Mouse (Mus musculus) forebrain, embryonic 15.5 days (tissue): Measurements from ENCODE around the gene Tpm1. TPM values are rescaled to one million over a fixed set of nuclear protein-coding genes. Genes with fewer than 3 reads are reported as not detected.

Experiments used
- ATAC-seq: fragments of 200-750 bp; cut with Nextera tagmentation; replicated peaks from 2 replicates; pipeline ENCODE4 v1.8.0; 2017; ENCODE audit warnings: mild to moderate bottlenecking, moderate TSS enrichment, moderate library complexity
- H3K27ac ChIP-seq: fragments of 300-500 bp; sonication (generic); replicated peaks from 2 replicates; pipeline ENCODE4 v1.5.1; 2015; ENCODE audit warnings: mild to moderate bottlenecking, inconsistent platforms
- H3K27me3 ChIP-seq: fragments of 300-500 bp; sonication (generic); 2 replicates; pipeline ENCODE4 v1.6.1; 2015; ENCODE audit warnings: inconsistent platforms
- H3K36me3 ChIP-seq: fragments of 300-500 bp; sonication (generic); 2 replicates; pipeline ENCODE4 v1.6.1; 2015; ENCODE audit warnings: mild to moderate bottlenecking, inconsistent platforms
- H3K4me1 ChIP-seq: fragments of 300-500 bp; sonication (generic); 2 replicates; pipeline ENCODE4 v1.6.1; 2015; ENCODE audit warnings: inconsistent platforms
- H3K4me2 ChIP-seq: fragments of 300-500 bp; sonication (generic); replicated peaks from 2 replicates; pipeline ENCODE4 v1.6.1; 2015; ENCODE audit warnings: mild to moderate bottlenecking, inconsistent platforms
- H3K4me3 ChIP-seq: fragments of 300-500 bp; sonication (generic); 2 replicates; pipeline ENCODE4 v1.5.1; 2015; ENCODE audit warnings: mild to moderate bottlenecking, inconsistent platforms
- H3K9ac ChIP-seq: fragments of 300-500 bp; sonication (generic); replicated peaks from 2 replicates; pipeline ENCODE4 v1.6.1; 2015; ENCODE audit warnings: mild to moderate bottlenecking, inconsistent platforms
- H3K9me3 ChIP-seq: fragments of 300-500 bp; sonication (generic); 2 replicates; pipeline ENCODE4 v1.6.1; 2016; ENCODE audit warnings: inconsistent platforms
- WGBS: fragments of 180-500 bp; shearing (Covaris S2); methylation state at CpG from one replicate; pipeline ENCODE4 v1.1.7; 2015; ENCODE audit warnings: mixed read lengths; 5-methylcytosine and 5-hydroxymethylcytosine counted together
- polyA plus RNA-seq: library from polyadenylated mRNA; unstranded; fragments of >200 nt; fragmentation: Nextera tagmentation; extraction: Ambion mirVana; gene quantifications from 2 replicates; pipeline ENCODE4 v1.2.1, GENCODE M21; 2015

Gene Tpm1
- polyA plus RNA-seq, 1 experiment from 2014 or later, result 118 TPM

GRCm38 (mm10) chr9:67035957-67036451 lies 13.2 kb downstream of the Tpm1 start:
- no peaks in the 10 kb centered on the region for H3K27me3 ChIP-seq
- H3K4me1 ChIP-seq, result peaks cover 22% of the 10 kb centered on the region
- no peaks in the 10 kb centered on the region for H3K9me3 ChIP-seq
- no peak overlapping the region for H3K9ac ChIP-seq
- no peak overlapping the region for H3K4me3 ChIP-seq
- H3K27ac ChIP-seq, result peak overlapping the region; percentile 59
- no peak overlapping the region for H3K4me2 ChIP-seq
- ATAC-seq, result peak; percentile 53; the same call in 1 of the 2 replicates
- H3K36me3 ChIP-seq, result peaks cover 47% of the 10 kb centered on the region
- WGBS, result 75% methylated on average over 12 of the region's 12 CpGs

DNA sequence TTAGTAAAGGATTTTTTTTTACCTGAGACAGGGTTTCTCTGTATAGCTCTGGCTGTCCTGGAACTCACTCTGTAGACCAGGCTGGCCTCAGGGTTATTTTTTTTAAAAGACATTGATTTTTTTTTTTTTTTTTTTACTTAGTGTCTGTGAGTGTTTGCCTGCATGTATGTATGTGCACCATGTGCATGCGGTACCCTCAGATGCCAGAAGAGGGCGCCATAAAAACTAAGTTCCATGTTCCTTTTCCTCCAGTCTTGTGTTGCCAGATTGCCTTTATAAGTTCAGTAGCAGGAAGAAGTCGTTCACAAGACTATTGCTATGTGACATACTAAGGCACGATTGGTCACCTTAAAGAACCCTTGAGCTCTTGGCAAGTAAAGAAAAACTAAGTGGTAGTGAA lies 14.5 kb downstream of the Tpm1 start:
- WGBS, result 97% methylated on average over 4 of the region's 4 CpGs
- H3K9me3 ChIP-seq, result no peaks in the 10 kb centered on the region
- H3K36me3 ChIP-seq, result peaks cover 59% of the 10 kb centered on the region
- H3K4me2 ChIP-seq, result no peak overlapping the region
- H3K27ac ChIP-seq, result no peak overlapping the region
- no peak overlapping the region for H3K9ac ChIP-seq
- no peaks in the 10 kb centered on the region for H3K27me3 ChIP-seq
- no peak for ATAC-seq
- H3K4me3 ChIP-seq, result no peak overlapping the region
- peaks cover 10% of the 10 kb centered on the region for H3K4me1 ChIP-seq

DNA sequence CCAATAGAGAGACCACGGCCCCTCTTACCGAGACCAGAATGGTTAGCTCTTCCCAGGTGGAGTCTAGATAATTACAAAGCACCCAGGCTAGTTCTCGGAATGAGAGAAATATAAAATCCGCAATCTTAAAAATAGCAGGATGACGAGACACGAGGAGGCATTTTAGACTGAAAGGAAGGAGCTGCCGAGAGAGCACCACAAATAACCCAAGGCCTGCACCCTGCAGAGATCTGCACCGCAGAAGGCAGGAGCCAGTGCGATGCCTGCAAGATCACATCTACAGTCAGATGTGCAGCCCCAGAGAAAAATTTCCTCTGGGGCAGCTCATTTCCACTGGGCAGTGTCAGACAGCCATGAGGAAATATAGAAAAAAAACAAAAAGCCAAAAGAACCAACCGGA lies 16.2 kb downstream of the Tpm1 start:
- no peak overlapping the region for H3K27ac ChIP-seq
- no peak for ATAC-seq
- H3K9me3 ChIP-seq, result no peaks in the 10 kb centered on the region
- H3K36me3 ChIP-seq, result peaks cover 71% of the 10 kb centered on the region
- H3K9ac ChIP-seq, result no peak overlapping the region
- H3K4me3 ChIP-seq, result no peak overlapping the region
- H3K4me1 ChIP-seq, result peaks cover 6% of the 10 kb centered on the region
- H3K4me2 ChIP-seq, result no peak overlapping the region
- no peaks in the 10 kb centered on the region for H3K27me3 ChIP-seq
- WGBS, result 95% methylated on average over 10 of the region's 10 CpGs

DNA sequence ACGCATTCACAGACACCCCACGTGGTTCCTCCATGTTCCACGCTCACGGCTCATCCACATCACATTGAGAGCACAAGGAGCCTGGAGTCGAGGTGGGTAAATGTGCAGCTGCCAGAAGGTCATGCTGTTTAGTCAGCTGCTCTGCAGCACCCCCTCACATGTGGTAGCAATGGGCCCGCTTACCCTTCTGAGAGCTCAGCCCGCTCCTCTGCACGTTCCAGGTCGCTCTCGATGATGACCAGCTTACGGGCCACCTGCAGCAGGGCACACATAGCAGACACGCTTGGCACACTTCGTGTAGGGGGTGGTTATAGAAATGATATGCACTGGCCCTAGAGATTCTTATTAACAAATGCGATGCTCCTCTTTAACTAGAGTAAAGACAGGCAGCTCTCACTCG lies 16.6 kb downstream of the Tpm1 start:
- Histone ChIP-seq H3K27ac (no peak overlapping the region), H3K4me3 (no peak overlapping the region), H3K4me1 (peaks cover 6% of the 10 kb centered on the region), H3K36me3 (peaks cover 71% of the 10 kb centered on the region), H3K27me3 (no peaks in the 10 kb centered on the region), H3K9ac (no peak overlapping the region), H3K9me3 (no peaks in the 10 kb centered on the region), H3K4me2 (no peak overlapping the region)
- ATAC-seq, result no peak
- WGBS, result 95% methylated on average over 15 of the region's 15 CpGs

DNA sequence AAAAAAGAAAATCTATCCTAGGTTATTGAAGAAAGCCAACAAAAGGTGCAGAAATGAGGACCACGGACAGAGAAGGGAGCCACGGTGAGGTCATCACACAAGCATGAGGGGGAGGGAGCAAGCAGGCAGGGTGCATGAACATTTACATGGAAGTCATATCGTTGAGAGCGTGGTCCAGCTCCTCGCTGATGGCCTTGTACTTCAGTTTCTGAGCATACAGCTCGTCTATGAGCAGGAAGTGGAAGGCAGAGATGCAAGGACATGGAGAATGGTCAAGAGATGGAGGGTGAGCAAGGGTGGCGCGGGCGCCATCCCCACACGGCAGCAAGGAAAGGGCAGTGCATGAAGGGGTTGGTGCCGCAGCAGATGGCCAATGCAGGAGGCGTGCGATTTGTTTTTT lies 19.7 kb downstream of the Tpm1 start:
- ATAC-seq, result no peak

GRCm38 (mm10) chr9:67028929-67029328 lies 20.3 kb downstream of the Tpm1 start:
- Histone ChIP-seq H3K27me3 (no peaks in the 10 kb centered on the region), H3K4me2 (no peak overlapping the region), H3K9ac (no peak overlapping the region), H3K4me1 (no peaks in the 10 kb centered on the region), H3K4me3 (no peak overlapping the region), H3K27ac (no peak overlapping the region), H3K36me3 (peaks cover 54% of the 10 kb centered on the region), H3K9me3 (no peaks in the 10 kb centered on the region)
- 89% methylated on average over 4 of the region's 4 CpGs for WGBS
- ATAC-seq, result no peak

More for the DNA sequence above, 19.7 kb downstream of the Tpm1 start:
- Histone ChIP-seq H3K36me3 (peaks cover 60% of the 10 kb centered on the region), H3K9ac (no peak overlapping the region), H3K4me2 (no peak overlapping the region), H3K4me3 (no peak overlapping the region), H3K4me1 (no peaks in the 10 kb centered on the region), H3K27ac (no peak overlapping the region), H3K27me3 (no peaks in the 10 kb centered on the region), H3K9me3 (no peaks in the 10 kb centered on the region)
- 88% methylated on average over 13 of the region's 13 CpGs for WGBS

- ATAC-seq, result no peak
- Histone ChIP-seq H3K9me3 (no peaks in the 10 kb centered on the region), H3K4me2 (no peak overlapping the region), H3K27ac (no peak overlapping the region), H3K27me3 (no peaks in the 10 kb centered on the region), H3K36me3 (peaks cover 47% of the 10 kb centered on the region), H3K4me3 (no peak overlapping the region), H3K4me1 (no peaks in the 10 kb centered on the region), H3K9ac (no peak overlapping the region)
- 87% methylated on average over 12 of the region's 12 CpGs for WGBS
Observed at GRCm38 (mm10) chr9:67028133-67028724, 21.0 kb downstream of the Tpm1 start.

DNA sequence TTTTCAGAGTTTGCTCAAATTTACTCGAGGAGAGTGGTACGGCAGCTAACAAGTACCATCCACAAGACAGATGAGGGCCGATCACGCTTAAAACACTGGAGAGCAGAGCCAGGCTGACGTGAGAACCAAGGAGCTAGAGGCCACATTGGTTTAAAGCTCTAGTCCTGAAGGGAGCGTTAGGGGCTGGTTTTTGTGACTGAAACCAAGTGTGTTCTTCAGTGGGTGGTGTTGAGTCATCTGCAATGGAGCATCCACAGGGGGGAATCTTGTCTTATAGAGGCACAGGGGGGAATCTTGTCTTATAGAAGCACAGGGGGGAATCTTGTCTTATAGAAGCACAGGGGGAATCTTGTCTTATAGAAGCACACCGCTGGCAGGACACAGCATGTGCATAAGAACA lies 22.3 kb downstream of the Tpm1 start:
- Histone ChIP-seq H3K9ac (no peak overlapping the region), H3K4me3 (no peak overlapping the region), H3K27ac (no peak overlapping the region), H3K9me3 (no peaks in the 10 kb centered on the region), H3K27me3 (no peaks in the 10 kb centered on the region), H3K36me3 (peaks cover 34% of the 10 kb centered on the region), H3K4me2 (no peak overlapping the region), H3K4me1 (no peaks in the 10 kb centered on the region)
- ATAC-seq, result no peak
- 91% methylated on average over 7 of the region's 7 CpGs for WGBS

GRCm38 (mm10) chr9:67026061-67026460 lies 23.1 kb downstream of the Tpm1 start:
- Histone ChIP-seq H3K27me3 (no peaks in the 10 kb centered on the region), H3K4me1 (no peaks in the 10 kb centered on the region), H3K27ac (no peak overlapping the region), H3K4me3 (no peak overlapping the region), H3K9me3 (no peaks in the 10 kb centered on the region), H3K4me2 (no peak overlapping the region), H3K36me3 (peaks cover 29% of the 10 kb centered on the region), H3K9ac (no peak overlapping the region)
- 95% methylated on average over 7 of the region's 7 CpGs for WGBS
- ATAC-seq, result no peak

GRCm38 (mm10) chr9:67024889-67025692 lies 24.1 kb downstream of the Tpm1 start:
- H3K36me3 ChIP-seq, result peaks cover 21% of the 10 kb centered on the region
- 92% methylated on average over 17 of the region's 17 CpGs for WGBS

GRCm38 (mm10) chr9:67023371-67023770 lies 25.8 kb downstream of the Tpm1 start:
- WGBS, result 97% methylated on average over 9 of the region's 9 CpGs
- H3K36me3 ChIP-seq, result peaks cover 7% of the 10 kb centered on the region; the same call in 1 of the 2 replicates

More at GRCm38 (mm10) chr9:67024889-67025692, 24.1 kb downstream of the Tpm1 start:
- Histone ChIP-seq H3K4me2 (no peak overlapping the region), H3K27me3 (no peaks in the 10 kb centered on the region), H3K4me3 (no peak overlapping the region), H3K9me3 (no peaks in the 10 kb centered on the region), H3K9ac (no peak overlapping the region), H3K27ac (no peak overlapping the region), H3K4me1 (no peaks in the 10 kb centered on the region)
- no peak for ATAC-seq

DNA sequence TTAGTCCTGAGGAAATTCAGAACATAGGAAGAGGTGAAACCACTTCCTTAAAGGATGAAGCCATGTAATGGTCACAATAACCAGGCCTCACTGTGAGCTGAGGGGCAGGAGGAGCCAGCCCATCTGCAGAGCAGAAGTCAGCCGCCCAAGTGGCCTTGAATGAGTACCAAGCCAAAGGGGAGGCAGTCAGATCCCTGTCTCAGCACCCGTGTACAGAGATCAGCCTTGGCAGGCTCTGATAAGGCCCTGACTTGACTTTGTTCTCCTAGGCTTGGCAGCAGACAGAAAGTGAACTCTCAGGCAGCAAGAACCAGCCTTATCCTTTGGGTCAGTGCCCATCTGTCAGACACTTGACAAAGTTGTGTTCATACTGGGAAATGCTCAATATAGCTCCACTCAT lies 29.1 kb downstream of the Tpm1 start:
- Histone ChIP-seq H3K27me3 (no peaks in the 10 kb centered on the region), H3K4me3 (no peak overlapping the region), H3K4me1 (no peaks in the 10 kb centered on the region), H3K9ac (no peak overlapping the region), H3K36me3 (no peaks in the 10 kb centered on the region), H3K4me2 (no peak overlapping the region), H3K27ac (no peak overlapping the region), H3K9me3 (no peaks in the 10 kb centered on the region)
- 58% methylated on average over 2 of the region's 2 CpGs for WGBS
- no peak for ATAC-seq

More at GRCm38 (mm10) chr9:67023371-67023770, 25.8 kb downstream of the Tpm1 start:
- Histone ChIP-seq H3K27me3 (no peaks in the 10 kb centered on the region), H3K4me1 (no peaks in the 10 kb centered on the region), H3K4me3 (no peak overlapping the region), H3K9ac (no peak overlapping the region), H3K9me3 (no peaks in the 10 kb centered on the region), H3K27ac (no peak overlapping the region), H3K4me2 (no peak overlapping the region)
- ATAC-seq, result no peak
